Mouse (Mus musculus): ENCODE measurements at regions not wholly inside any gene's neighbourhood (a gene's known extent, or its start where the extent isn't known, plus 50 kb on each side); places are given as distances from the start of the nearest gene placed in this dataset.

GRCm38 (mm10) chr7:124593462-124593861 is 610.8 kb downstream of the Hs3st4 start:
- H3K27ac ChIP-seq: no peak overlapping the region
- no peaks in the 10 kb centered on the region for H3K9me3 ChIP-seq (replicated peaks)
- ATAC-seq: no peak

GRCm38 (mm10) chr7:124600767-124601166 is 618.1 kb downstream of the Hs3st4 start:
- WGBS (ENCODE audit: insufficient replicate concordance): 74% methylated on average over 6 of the region's 6 CpGs
- no peak for ATAC-seq
- Histone ChIP-seq H3K9me3 (replicated peaks) (no peaks in the 10 kb centered on the region), H3K9ac (no peak overlapping the region), H3K27ac (no peak overlapping the region), H3K4me3 (no peak overlapping the region), H3K36me3 (no peaks in the 10 kb centered on the region), H3K4me1 (no peaks in the 10 kb centered on the region), H3K4me2 (no peak overlapping the region), H3K27me3 (replicated peaks) (no peaks in the 10 kb centered on the region)

More at GRCm38 (mm10) chr7:124593462-124593861, 610.8 kb downstream of the Hs3st4 start:
- H3K27me3 ChIP-seq (replicated peaks): no peaks in the 10 kb centered on the region
- no peaks in the 10 kb centered on the region for H3K4me1 ChIP-seq
- no peak overlapping the region for H3K4me2 ChIP-seq
- H3K4me3 ChIP-seq: no peak overlapping the region
- H3K9ac ChIP-seq: no peak overlapping the region
- H3K36me3 ChIP-seq: no peaks in the 10 kb centered on the region

DNA sequence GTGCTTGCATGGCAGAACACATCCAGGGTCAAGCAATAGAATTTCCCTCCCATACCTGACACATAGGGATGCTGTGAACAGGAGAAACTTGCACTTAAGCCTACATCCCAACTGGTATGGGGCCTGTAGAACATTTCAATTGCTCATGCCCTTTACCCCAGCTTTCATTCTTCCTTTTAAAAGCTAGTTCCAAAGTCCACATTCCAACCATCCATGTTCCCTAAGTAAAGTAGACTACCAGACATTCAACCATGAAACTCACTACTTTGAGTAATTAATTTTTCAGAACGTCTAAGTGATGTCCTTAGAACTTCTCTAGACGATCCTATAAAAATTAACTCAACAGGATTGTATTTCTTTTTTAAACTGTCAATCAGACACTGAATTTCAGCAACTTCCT is 621.9 kb downstream of the Hs3st4 start:
- H3K4me3 ChIP-seq: no peak overlapping the region
- 59% methylated on average over 2 of the region's 2 CpGs for WGBS (ENCODE audit: insufficient replicate concordance)
- H3K36me3 ChIP-seq: no peaks in the 10 kb centered on the region
- no peaks in the 10 kb centered on the region for H3K27me3 ChIP-seq (replicated peaks)
- no peak overlapping the region for H3K27ac ChIP-seq
- H3K4me1 ChIP-seq: no peaks in the 10 kb centered on the region
- ATAC-seq: no peak
- H3K4me2 ChIP-seq: no peak overlapping the region
- H3K9me3 ChIP-seq (replicated peaks): no peaks in the 10 kb centered on the region
- no peak overlapping the region for H3K9ac ChIP-seq

- Histone ChIP-seq H3K27ac (no peak overlapping the region), H3K4me3 (no peak overlapping the region), H3K4me1 (no peaks in the 10 kb centered on the region), H3K36me3 (no peaks in the 10 kb centered on the region), H3K4me2 (no peak overlapping the region), H3K9me3 (replicated peaks) (no peaks in the 10 kb centered on the region), H3K9ac (no peak overlapping the region), H3K27me3 (replicated peaks) (no peaks in the 10 kb centered on the region)
- WGBS (ENCODE audit: insufficient replicate concordance): 55% methylated on average over 1 of the region's 1 CpGs
- no peak for ATAC-seq
Measured at GRCm38 (mm10) chr7:124605978-124606377, 623.3 kb downstream of the Hs3st4 start.

DNA sequence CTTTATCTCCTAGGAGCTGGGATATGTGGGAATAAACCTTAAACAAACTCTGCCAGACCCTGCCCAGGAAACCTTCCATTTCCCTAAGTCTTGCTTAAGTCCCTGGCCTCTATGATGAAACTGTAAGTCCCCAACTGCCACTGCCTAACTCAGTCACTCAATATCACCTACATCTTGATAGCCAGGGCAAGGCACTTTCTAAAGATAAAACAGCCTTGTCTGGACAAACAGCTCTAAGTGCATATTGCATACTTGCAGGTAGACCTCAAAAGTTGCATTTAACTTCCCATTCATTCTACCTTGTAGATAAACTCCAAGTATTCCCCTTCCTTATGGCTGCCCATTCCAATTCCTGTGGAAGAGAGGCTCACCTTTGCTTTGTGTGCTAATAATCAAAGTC is 624.4 kb downstream of the Hs3st4 start:
- Histone ChIP-seq H3K27me3 (replicated peaks) (no peaks in the 10 kb centered on the region), H3K9ac (no peak overlapping the region), H3K4me2 (no peak overlapping the region), H3K4me3 (no peak overlapping the region), H3K4me1 (no peaks in the 10 kb centered on the region), H3K9me3 (replicated peaks) (no peaks in the 10 kb centered on the region), H3K36me3 (no peaks in the 10 kb centered on the region), H3K27ac (no peak overlapping the region)
- ATAC-seq: no peak

GRCm38 (mm10) chr7:124610437-124610836 is 627.8 kb downstream of the Hs3st4 start:
- Histone ChIP-seq H3K4me3 (no peak overlapping the region), H3K27me3 (replicated peaks) (no peaks in the 10 kb centered on the region)
- WGBS (ENCODE audit: insufficient replicate concordance): 73% methylated on average over 3 of the region's 3 CpGs

GRCm38 (mm10) chr7:124647131-124647530 is 664.5 kb downstream of the Hs3st4 start:
- Histone ChIP-seq H3K9me3 (replicated peaks) (no peaks in the 10 kb centered on the region), H3K27me3 (replicated peaks) (no peaks in the 10 kb centered on the region), H3K9ac (no peak overlapping the region), H3K27ac (no peak overlapping the region), H3K4me1 (no peaks in the 10 kb centered on the region), H3K36me3 (no peaks in the 10 kb centered on the region), H3K4me2 (no peak overlapping the region), H3K4me3 (no peak overlapping the region)
- no peak for ATAC-seq
- WGBS (ENCODE audit: insufficient replicate concordance): 65% methylated on average over 6 of the region's 6 CpGs

More at GRCm38 (mm10) chr7:124610437-124610836, 627.8 kb downstream of the Hs3st4 start:
- no peak for ATAC-seq
- Histone ChIP-seq H3K36me3 (no peaks in the 10 kb centered on the region), H3K9me3 (replicated peaks) (no peaks in the 10 kb centered on the region), H3K9ac (no peak overlapping the region), H3K4me1 (no peaks in the 10 kb centered on the region), H3K27ac (no peak overlapping the region), H3K4me2 (no peak overlapping the region)

DNA sequence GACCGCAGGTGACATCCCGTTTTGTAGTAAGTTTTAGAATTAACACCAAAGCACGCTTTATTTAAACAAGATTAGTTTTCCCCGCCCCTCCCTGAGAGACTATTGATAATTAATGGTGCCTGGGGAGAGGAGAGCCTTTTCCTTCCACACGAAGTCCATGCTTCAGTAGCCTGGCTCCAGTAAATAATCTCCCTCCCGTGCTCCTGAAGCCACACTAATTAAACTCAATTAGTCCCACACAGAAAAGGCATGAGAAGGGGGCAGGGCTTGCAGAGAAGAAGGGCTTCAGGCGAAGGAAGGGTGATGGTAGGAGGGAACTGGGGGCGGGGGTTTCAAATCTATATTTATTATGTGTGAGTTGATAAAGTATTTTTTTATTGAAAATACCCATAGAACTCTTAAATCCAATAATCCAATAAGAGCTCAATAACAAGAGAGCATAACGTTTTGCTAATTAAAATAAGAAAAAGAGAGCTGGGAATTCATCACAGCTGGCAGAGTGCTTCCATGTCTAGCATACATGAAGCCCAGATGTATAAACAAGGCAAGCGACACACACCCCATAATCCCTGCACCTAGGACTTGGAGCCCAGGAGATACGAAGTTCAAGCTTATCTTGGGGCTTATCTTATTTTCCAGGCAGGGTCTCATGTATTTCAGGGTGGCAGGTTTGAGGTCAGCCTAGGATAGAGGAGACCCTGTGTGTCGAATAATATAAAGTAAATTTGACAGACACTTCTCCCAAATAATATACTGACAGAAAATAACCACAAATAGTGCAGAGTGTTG is 684.7 kb downstream of the Hs3st4 start:
- Histone ChIP-seq H3K36me3 (no peaks in the 10 kb centered on the region), H3K9me3 (replicated peaks) (no peaks in the 10 kb centered on the region), H3K27ac (no peak overlapping the region), H3K4me3 (no peak overlapping the region), H3K4me1 (no peaks in the 10 kb centered on the region), H3K27me3 (replicated peaks) (no peaks in the 10 kb centered on the region), H3K9ac (no peak overlapping the region), H3K4me2 (no peak overlapping the region)
- 39% methylated on average over 12 of the region's 12 CpGs for WGBS (ENCODE audit: insufficient replicate concordance)
- no peak for ATAC-seq

DNA sequence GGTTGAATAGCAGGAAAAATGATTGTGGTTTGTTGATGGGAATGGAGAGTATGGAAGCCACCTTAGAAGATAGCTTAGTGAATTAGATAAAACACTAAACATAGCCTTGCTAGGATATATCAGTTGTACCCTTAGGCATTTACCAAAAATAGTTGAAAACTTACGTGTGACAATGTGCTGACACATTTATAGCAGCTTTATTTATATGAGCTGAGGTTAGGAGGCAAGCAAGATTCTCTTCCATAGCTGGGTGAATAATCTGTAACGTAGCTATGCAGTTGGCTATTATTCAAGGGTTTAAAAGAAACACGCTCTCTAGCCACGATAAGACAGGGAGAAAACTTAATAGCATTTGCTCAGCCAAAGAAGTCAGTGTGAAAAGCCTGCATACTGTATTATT is 685.4 kb downstream of the Hs3st4 start:
- Histone ChIP-seq H3K27me3 (replicated peaks) (no peaks in the 10 kb centered on the region), H3K9ac (no peak overlapping the region), H3K9me3 (replicated peaks) (no peaks in the 10 kb centered on the region), H3K4me2 (no peak overlapping the region), H3K4me3 (no peak overlapping the region), H3K27ac (no peak overlapping the region), H3K4me1 (no peaks in the 10 kb centered on the region), H3K36me3 (no peaks in the 10 kb centered on the region)
- WGBS (ENCODE audit: insufficient replicate concordance): 68% methylated on average over 4 of the region's 4 CpGs
- no peak for ATAC-seq

- Histone ChIP-seq H3K36me3 (no peaks in the 10 kb centered on the region), H3K4me2 (no peak overlapping the region), H3K4me1 (no peaks in the 10 kb centered on the region), H3K27me3 (replicated peaks) (no peaks in the 10 kb centered on the region), H3K4me3 (no peak overlapping the region), H3K27ac (no peak overlapping the region), H3K9ac (no peak overlapping the region), H3K9me3 (replicated peaks) (no peaks in the 10 kb centered on the region)
- no peak for ATAC-seq
- WGBS (ENCODE audit: insufficient replicate concordance): 51% methylated on average over 4 of the region's 4 CpGs
Measured at GRCm38 (mm10) chr7:124670477-124670876, 687.8 kb downstream of the Hs3st4 start.

GRCm38 (mm10) chr7:124671117-124671516 is 688.4 kb downstream of the Hs3st4 start:
- ATAC-seq: no peak
- Histone ChIP-seq H3K36me3 (no peaks in the 10 kb centered on the region), H3K4me2 (no peak overlapping the region), H3K9ac (no peak overlapping the region), H3K9me3 (replicated peaks) (no peaks in the 10 kb centered on the region), H3K4me3 (no peak overlapping the region), H3K27me3 (replicated peaks) (no peaks in the 10 kb centered on the region), H3K4me1 (no peaks in the 10 kb centered on the region), H3K27ac (no peak overlapping the region)

DNA sequence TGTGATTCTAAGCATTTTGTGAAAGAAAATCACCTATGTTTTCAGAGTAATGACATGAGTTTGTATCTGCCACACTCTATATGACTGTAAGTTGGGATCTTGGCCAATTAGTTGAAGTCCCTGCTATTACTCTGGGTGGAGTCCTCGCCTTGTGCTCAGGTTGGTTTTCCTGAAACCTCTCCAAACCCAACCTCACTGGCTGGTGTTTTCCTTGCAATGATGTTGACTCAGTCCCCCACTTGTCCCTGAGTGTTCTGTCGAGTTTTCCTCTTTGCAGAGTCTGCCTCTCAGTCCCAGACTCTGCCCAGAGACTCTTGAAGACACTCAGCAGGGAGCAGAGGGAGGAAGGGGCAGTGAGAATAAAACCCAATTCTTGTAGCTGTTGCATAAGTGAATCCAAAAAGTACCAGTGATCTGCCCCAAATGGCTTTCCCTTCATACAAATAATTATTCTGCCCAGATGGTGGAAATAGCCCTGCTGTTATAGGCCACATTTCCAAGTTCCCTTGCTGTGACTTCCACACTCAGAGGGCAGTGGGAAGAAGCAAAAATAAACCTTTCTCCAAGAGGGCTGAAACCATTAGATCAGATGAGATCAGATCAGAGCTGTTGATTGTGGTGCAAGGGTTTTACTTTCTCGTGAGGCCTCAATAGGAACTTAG is 694.3 kb downstream of the Hs3st4 start:
- Histone ChIP-seq H3K4me3 (no peak overlapping the region), H3K27me3 (replicated peaks) (no peaks in the 10 kb centered on the region), H3K9me3 (replicated peaks) (no peaks in the 10 kb centered on the region), H3K27ac (no peak overlapping the region), H3K9ac (no peak overlapping the region), H3K36me3 (no peaks in the 10 kb centered on the region), H3K4me2 (no peak overlapping the region), H3K4me1 (no peaks in the 10 kb centered on the region)
- no peak for ATAC-seq
- 29% methylated on average over 3 of the region's 3 CpGs for WGBS (ENCODE audit: insufficient replicate concordance)

- Histone ChIP-seq H3K4me1 (no peaks in the 10 kb centered on the region), H3K9ac (no peak overlapping the region), H3K4me2 (no peak overlapping the region), H3K9me3 (replicated peaks) (no peaks in the 10 kb centered on the region), H3K36me3 (no peaks in the 10 kb centered on the region), H3K4me3 (no peak overlapping the region), H3K27me3 (replicated peaks) (no peaks in the 10 kb centered on the region), H3K27ac (no peak overlapping the region)
- ATAC-seq: no peak
Measured at GRCm38 (mm10) chr7:124680561-124680960, 697.9 kb downstream of the Hs3st4 start.
